Mouse (Mus musculus): ENCODE data around the gene Aknad1. TPM values are rescaled to one million over a fixed set of nuclear protein-coding genes. Genes with fewer than 3 reads are reported as not detected.

Gene Aknad1
- polyA plus RNA-seq, 1 experiment from 2014 or later: not detected

GRCm38 (mm10) chr3:108755542-108755941 is 16.1 kb downstream of the Aknad1 start:
- Histone ChIP-seq H3K36me3 (ENCODE audit: poor library complexity, severe bottlenecking) (no peaks in the 10 kb centered on the region), H3K27ac (no peak overlapping the region), H3K4me1 (peaks cover 5% of the 10 kb centered on the region; the same call in 1 of the 2 replicates), H3K4me3 (no peak overlapping the region), H3K9me3 (replicated peaks) (no peaks in the 10 kb centered on the region), H3K27me3 (no peaks in the 10 kb centered on the region), H3K4me2 (no peak overlapping the region), H3K9ac (no peak overlapping the region)
- 89% methylated on average over 2 of the region's 2 CpGs for WGBS
- no peak for ATAC-seq

GRCm38 (mm10) chr3:108756131-108756530 is 16.7 kb downstream of the Aknad1 start:
- no peak for ATAC-seq

GRCm38 (mm10) chr3:108757570-108757969 is 18.1 kb downstream of the Aknad1 start:
- Histone ChIP-seq H3K27ac (no peak overlapping the region), H3K4me2 (no peak overlapping the region), H3K9me3 (replicated peaks) (no peaks in the 10 kb centered on the region), H3K4me1 (peaks cover 5% of the 10 kb centered on the region; the same call in 1 of the 2 replicates), H3K9ac (no peak overlapping the region), H3K36me3 (ENCODE audit: poor library complexity, severe bottlenecking) (no peaks in the 10 kb centered on the region), H3K4me3 (no peak overlapping the region), H3K27me3 (no peaks in the 10 kb centered on the region)
- ATAC-seq: no peak
- 64% methylated on average over 9 of the region's 9 CpGs for WGBS

More at GRCm38 (mm10) chr3:108756131-108756530, 16.7 kb downstream of the Aknad1 start:
- peaks cover 5% of the 10 kb centered on the region; the same call in 1 of the 2 replicates for H3K4me1 ChIP-seq
- no peak overlapping the region for H3K27ac ChIP-seq
- H3K9me3 ChIP-seq (replicated peaks): no peaks in the 10 kb centered on the region
- H3K9ac ChIP-seq: no peak overlapping the region
- no peak overlapping the region for H3K4me2 ChIP-seq
- H3K36me3 ChIP-seq (ENCODE audit: poor library complexity, severe bottlenecking): no peaks in the 10 kb centered on the region
- 85% methylated on average over 1 of the region's 1 CpGs for WGBS
- no peaks in the 10 kb centered on the region for H3K27me3 ChIP-seq
- H3K4me3 ChIP-seq: no peak overlapping the region

- no peak overlapping the region for H3K9ac ChIP-seq
- H3K4me3 ChIP-seq: no peak overlapping the region
- WGBS: 87% methylated on average over 11 of the region's 11 CpGs
- no peak overlapping the region for H3K27ac ChIP-seq
- no peak overlapping the region for H3K4me2 ChIP-seq
- peaks cover 6% of the 10 kb centered on the region; the same call in 1 of the 2 replicates for H3K4me1 ChIP-seq
- H3K27me3 ChIP-seq: no peaks in the 10 kb centered on the region
- H3K36me3 ChIP-seq (ENCODE audit: poor library complexity, severe bottlenecking): no peaks in the 10 kb centered on the region
- H3K9me3 ChIP-seq (replicated peaks): no peaks in the 10 kb centered on the region; the same call in 1 of the 2 replicates
- ATAC-seq: no peak
Observed at GRCm38 (mm10) chr3:108759566-108760420, 20.3 kb downstream of the Aknad1 start.

- WGBS: 88% methylated on average over 7 of the region's 7 CpGs
Observed at GRCm38 (mm10) chr3:108762597-108763111, 23.2 kb downstream of the Aknad1 start.

GRCm38 (mm10) chr3:108763691-108764090 is 24.2 kb downstream of the Aknad1 start:
- Histone ChIP-seq H3K4me1 (0 out of 2 replicates have a peak, but pooled peaks cover 4% of the 10 kb centered on the region), H3K9me3 (replicated peaks) (no peaks in the 10 kb centered on the region; the same call in 1 of the 2 replicates), H3K27me3 (no peaks in the 10 kb centered on the region), H3K27ac (no peak overlapping the region), H3K4me2 (no peak overlapping the region), H3K36me3 (ENCODE audit: poor library complexity, severe bottlenecking) (no peaks in the 10 kb centered on the region), H3K4me3 (no peak overlapping the region), H3K9ac (no peak overlapping the region)
- 74% methylated on average over 2 of the region's 2 CpGs for WGBS
- ATAC-seq: no peak

More at GRCm38 (mm10) chr3:108762597-108763111, 23.2 kb downstream of the Aknad1 start:
- Histone ChIP-seq H3K9ac (no peak overlapping the region), H3K36me3 (ENCODE audit: poor library complexity, severe bottlenecking) (no peaks in the 10 kb centered on the region), H3K27me3 (no peaks in the 10 kb centered on the region), H3K4me3 (no peak overlapping the region), H3K4me1 (peaks cover 9% of the 10 kb centered on the region; the same call in 1 of the 2 replicates), H3K9me3 (replicated peaks) (no peaks in the 10 kb centered on the region; the same call in 1 of the 2 replicates), H3K27ac (no peak overlapping the region), H3K4me2 (no peak overlapping the region)
- ATAC-seq: peak; percentile 21; the same call in 1 of the 2 replicates

- no peak overlapping the region for H3K4me2 ChIP-seq
- 0 out of 2 replicates have a peak, but pooled peaks cover 4% of the 10 kb centered on the region for H3K4me1 ChIP-seq
- H3K27me3 ChIP-seq: no peaks in the 10 kb centered on the region
- no peaks in the 10 kb centered on the region; the same call in 1 of the 2 replicates for H3K9me3 ChIP-seq (replicated peaks)
- no peak overlapping the region for H3K27ac ChIP-seq
- no peak for ATAC-seq
- H3K9ac ChIP-seq: no peak overlapping the region
- no peak overlapping the region for H3K4me3 ChIP-seq
- 56% methylated on average over 7 of the region's 7 CpGs for WGBS
- no peaks in the 10 kb centered on the region for H3K36me3 ChIP-seq (ENCODE audit: poor library complexity, severe bottlenecking)
Observed at GRCm38 (mm10) chr3:108764976-108765375, 25.5 kb downstream of the Aknad1 start.

- Histone ChIP-seq H3K36me3 (ENCODE audit: poor library complexity, severe bottlenecking) (no peaks in the 10 kb centered on the region), H3K27ac (no peak overlapping the region), H3K9me3 (replicated peaks) (no peaks in the 10 kb centered on the region; the same call in 1 of the 2 replicates), H3K4me3 (no peak overlapping the region), H3K4me2 (no peak overlapping the region), H3K9ac (no peak overlapping the region), H3K4me1 (0 out of 2 replicates have a peak, but pooled peaks cover 4% of the 10 kb centered on the region), H3K27me3 (no peaks in the 10 kb centered on the region)
- 89% methylated on average over 7 of the region's 7 CpGs for WGBS
- no peak for ATAC-seq
Observed at GRCm38 (mm10) chr3:108765476-108765875, 26.0 kb downstream of the Aknad1 start.

- Histone ChIP-seq H3K9me3 (replicated peaks) (no peaks in the 10 kb centered on the region; the same call in 1 of the 2 replicates), H3K4me2 (no peak overlapping the region), H3K36me3 (ENCODE audit: poor library complexity, severe bottlenecking) (no peaks in the 10 kb centered on the region), H3K27ac (no peak overlapping the region), H3K27me3 (no peaks in the 10 kb centered on the region), H3K4me3 (no peak overlapping the region), H3K4me1 (0 out of 2 replicates have a peak, but pooled peaks cover 9% of the 10 kb centered on the region), H3K9ac (no peak overlapping the region)
- WGBS: 90% methylated on average over 7 of the region's 7 CpGs
- ATAC-seq: no peak
Observed at GRCm38 (mm10) chr3:108766943-108767342, 27.5 kb downstream of the Aknad1 start.

GRCm38 (mm10) chr3:108767416-108767815 is 28.0 kb downstream of the Aknad1 start:
- WGBS: 90% methylated on average over 10 of the region's 10 CpGs
- Histone ChIP-seq H3K36me3 (ENCODE audit: poor library complexity, severe bottlenecking) (no peaks in the 10 kb centered on the region), H3K9ac (no peak overlapping the region), H3K4me1 (0 out of 2 replicates have a peak, but pooled peaks cover 9% of the 10 kb centered on the region), H3K27me3 (no peaks in the 10 kb centered on the region), H3K4me3 (no peak overlapping the region), H3K27ac (no peak overlapping the region), H3K4me2 (no peak overlapping the region), H3K9me3 (replicated peaks) (no peaks in the 10 kb centered on the region; the same call in 1 of the 2 replicates)
- no peak for ATAC-seq

- no peaks in the 10 kb centered on the region for H3K27me3 ChIP-seq
- no peak overlapping the region for H3K4me3 ChIP-seq
- H3K36me3 ChIP-seq (ENCODE audit: poor library complexity, severe bottlenecking): no peaks in the 10 kb centered on the region
- no peak overlapping the region for H3K27ac ChIP-seq
- H3K4me2 ChIP-seq: no peak overlapping the region
- ATAC-seq: no peak
- WGBS: 91% methylated on average over 6 of the region's 6 CpGs
- no peak overlapping the region for H3K9ac ChIP-seq
- H3K4me1 ChIP-seq: 0 out of 2 replicates have a peak, but pooled peaks cover 9% of the 10 kb centered on the region
- no peaks in the 10 kb centered on the region; the same call in 1 of the 2 replicates for H3K9me3 ChIP-seq (replicated peaks)
Observed at GRCm38 (mm10) chr3:108769547-108769946, 30.1 kb downstream of the Aknad1 start.
